Mouse (Mus musculus): ENCODE data around the gene Smurf1. TPM values are rescaled to one million over a fixed set of nuclear protein-coding genes. Genes with fewer than 3 reads are reported as not detected.

Smurf1 gene
- polyA plus RNA-seq, 1 experiment, result 16.4 TPM

DNA sequence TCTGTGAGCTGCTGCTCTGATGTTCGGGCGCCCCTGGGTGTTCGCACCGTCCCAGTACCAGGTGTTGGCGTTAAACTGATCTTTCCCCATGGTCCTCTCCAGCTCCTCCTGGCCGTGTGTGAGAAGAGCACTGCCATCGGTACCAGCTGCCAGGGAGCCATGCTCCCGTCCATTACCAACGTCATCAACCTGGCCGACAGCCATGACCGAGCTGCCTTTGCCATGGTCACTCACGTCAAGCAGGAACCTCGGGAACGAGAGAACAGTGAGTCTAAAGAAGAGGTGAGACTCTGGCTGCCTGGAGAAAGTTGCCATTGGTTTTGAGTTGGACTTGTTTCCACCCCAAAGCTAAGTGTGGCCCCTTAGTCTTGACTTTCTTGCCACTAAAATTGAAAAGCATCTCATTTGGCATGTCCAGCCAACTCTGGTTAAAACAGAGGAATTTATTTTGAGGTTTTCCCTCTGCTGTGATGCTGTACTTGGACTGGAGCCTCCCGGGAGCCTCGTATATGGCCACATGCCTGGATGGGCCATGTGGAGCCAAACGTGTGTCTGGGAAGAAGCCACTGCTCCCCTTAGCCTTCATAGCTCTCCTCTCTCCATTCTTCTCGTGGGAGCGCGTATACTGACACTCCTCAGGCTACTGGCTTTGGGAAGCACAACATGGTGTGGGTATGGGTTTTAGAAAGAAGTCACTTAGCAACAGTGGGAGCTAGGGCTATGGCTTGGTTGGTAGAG lies 137.1 kb downstream of the Smurf1 start:
- 95% methylated on average over 20 of the region's 20 CpGs for WGBS
- no peaks in the 10 kb centered on the region for H3K4me1 ChIP-seq (ENCODE audit: control insufficient read depth, insufficient read depth, insufficient read length)
- no peak for TF ChIP-seq CTCF (IDR thresholded peaks at IDR 0.05; ENCODE audit: extremely low read depth, insufficient read depth, insufficient read length, insufficient replicate concordance)
- TF ChIP-seq POLR2A (IDR thresholded peaks at IDR 0.05; ENCODE audit: low read depth, low read length), result no peak
- H3K4me3 ChIP-seq (ENCODE audit: extremely low read depth, insufficient read depth, insufficient read length), result no peak overlapping the region
- H3K27me3 ChIP-seq (ENCODE audit: control insufficient read depth, insufficient read depth, low read length), result no peaks in the 10 kb centered on the region
- no peak overlapping the region for H3K27ac ChIP-seq (ENCODE audit: insufficient read depth, low read length)
- H3K36me3 ChIP-seq (ENCODE audit: control insufficient read depth, insufficient read depth, low read length), result peaks cover 66% of the 10 kb centered on the region
- DNase-seq (ENCODE audit: low read depth in 1 of 2, low spot score in 2 of 2), result no peak

Other genes with a start within 250 kb of the Smurf1 start
- not detected in 2 replicates for gene Tmem130, start 204.0 kb downstream of the Smurf1 start, polyA plus RNA-seq (2012; rRNA removed)
- 93.8 and 106 TPM in 2 replicates for gene Trrap, start 198.1 kb downstream of the Smurf1 start, polyA plus RNA-seq (2012; rRNA removed)
- not detected in 2 replicates for gene Gm4871, start 66.9 kb upstream of the Smurf1 start, polyA plus RNA-seq (2012; rRNA removed)
- gene 1700018F24Rik, start 77.1 kb upstream of the Smurf1 start, polyA plus RNA-seq (2012; rRNA removed), result not detected in 2 replicates
- gene Arpc1a, start 118.0 kb upstream of the Smurf1 start, polyA plus RNA-seq (2012; rRNA removed), result 49.7 and 54.0 TPM in 2 replicates
- not detected in 2 replicates for gene Kpna7, start 118.2 kb upstream of the Smurf1 start, polyA plus RNA-seq (2012; rRNA removed)
- 780 and 1,055 TPM in 2 replicates for gene Arpc1b, start 148.4 kb upstream of the Smurf1 start, polyA plus RNA-seq (2012; rRNA removed)
- gene Pdap1, start 174.4 kb upstream of the Smurf1 start, polyA plus RNA-seq (2012; rRNA removed), result 17.8 and 18.4 TPM in 2 replicates
- 26.7 and 30.4 TPM in 2 replicates for gene Bud31, start 174.5 kb upstream of the Smurf1 start, polyA plus RNA-seq (2012; rRNA removed)
- 8.4 and 9.7 TPM in 2 replicates for gene Ptcd1, start 201.3 kb upstream of the Smurf1 start, polyA plus RNA-seq (2012; rRNA removed)
- gene Cpsf4, start 201.4 kb upstream of the Smurf1 start, polyA plus RNA-seq (2012; rRNA removed), result 25.5 and 31.7 TPM in 2 replicates
- gene Atp5j2, start 226.2 kb upstream of the Smurf1 start, polyA plus RNA-seq (2012; rRNA removed), result 48.4 and 49.7 TPM in 2 replicates
- 3.4 and 3.7 TPM in 2 replicates for gene Zkscan14, start 236.0 kb upstream of the Smurf1 start, polyA plus RNA-seq (2012; rRNA removed)
- gene Zkscan5, start 238.7 kb upstream of the Smurf1 start, polyA plus RNA-seq (2012; rRNA removed), result 2.6 and 2.8 TPM in 2 replicates

Measured in spleen, adult 2 months (tissue).